Mouse (Mus musculus) thymus, postnatal 14 days (tissue): Measurements from ENCODE around the gene Bmper.
A peak's percentile ranks its signal among the peaks of the same experiment; 100 is the strongest.

Experiments
- DNase-seq: peaks from one replicate; pipeline ENCODE4 v3.0.0; 2021

The Bmper gene

GRCm38 (mm10) chr9:23222841-23223548 lies at the start of gene Bmper:
Gene Bmper (plus strand): TSS chr9:23223076.
- DNase-seq: peak; percentile 7

GRCm38 (mm10) chr9:23177476-23177875 lies 45.4 kb upstream of the Bmper start:
- no peak for DNase-seq

- no peak for DNase-seq
Measured at GRCm38 (mm10) chr9:23187181-23187580, 35.7 kb upstream of the Bmper start.

GRCm38 (mm10) chr9:23188136-23188535 lies 34.7 kb upstream of the Bmper start:
- DNase-seq: no peak

- no peak for DNase-seq
Measured at GRCm38 (mm10) chr9:23190950-23191349, 31.9 kb upstream of the Bmper start.

- no peak for DNase-seq
Measured at GRCm38 (mm10) chr9:23191431-23191830, 31.4 kb upstream of the Bmper start.

GRCm38 (mm10) chr9:23192567-23193331 lies 30.1 kb upstream of the Bmper start:
- no peak for DNase-seq

GRCm38 (mm10) chr9:23198996-23199395 lies 23.9 kb upstream of the Bmper start:
- DNase-seq: no peak

- DNase-seq: no peak
Measured at GRCm38 (mm10) chr9:23199841-23200240, 23.0 kb upstream of the Bmper start.

- DNase-seq: no peak
Measured at GRCm38 (mm10) chr9:23200828-23201227, 22.0 kb upstream of the Bmper start.

- DNase-seq: no peak
Measured at GRCm38 (mm10) chr9:23202431-23202830, 20.4 kb upstream of the Bmper start.

- no peak for DNase-seq
Measured at GRCm38 (mm10) chr9:23204339-23205288, 18.3 kb upstream of the Bmper start.

GRCm38 (mm10) chr9:23205304-23205703 lies 17.6 kb upstream of the Bmper start:
- no peak for DNase-seq

- DNase-seq: no peak
Measured at GRCm38 (mm10) chr9:23205757-23206156, 17.1 kb upstream of the Bmper start.

- DNase-seq: no peak
Measured at GRCm38 (mm10) chr9:23206181-23206580, 16.7 kb upstream of the Bmper start.

- DNase-seq: peak; percentile 54
Measured at GRCm38 (mm10) chr9:23212303-23212702, 10.6 kb upstream of the Bmper start.

- peak; percentile 12 for DNase-seq
Measured at GRCm38 (mm10) chr9:23219754-23220153, 3.1 kb upstream of the Bmper start.

- DNase-seq: no peak
Measured at GRCm38 (mm10) chr9:23221976-23222375, 900 bp upstream of the Bmper start.

- no peak for DNase-seq
Measured at GRCm38 (mm10) chr9:23222492-23222840, 410 bp upstream of the Bmper start.

GRCm38 (mm10) chr9:23223549-23224077 lies 737 bp downstream of the Bmper start:
- DNase-seq: no peak

- no peak for DNase-seq
Measured at GRCm38 (mm10) chr9:23233464-23234121, 10.7 kb downstream of the Bmper start.

- DNase-seq: no peak
Measured at GRCm38 (mm10) chr9:23235368-23236002, 12.6 kb downstream of the Bmper start.
